Mouse (Mus musculus): ENCODE measurements at regions not wholly inside any gene's neighbourhood (a gene's known extent, or its start where the extent isn't known, plus 50 kb on each side); places are given as distances from the start of the nearest gene placed in this dataset.

- DNase-seq (ENCODE audit: low read depth, low spot score) = peak; percentile 11
Observed at GRCm38 (mm10) chr6:74121136-74121535, 651.7 kb upstream of the 4931417E11Rik start.

Measured in brain, adult 2 months (tissue).